Mouse (Mus musculus) forebrain, embryonic 13.5 days (tissue): Measurements from ENCODE around the gene Fbxo33. TPM values are rescaled to one million over a fixed set of nuclear protein-coding genes. Genes with fewer than 3 reads are reported as not detected.
A peak's percentile ranks its signal among the peaks of the same experiment; 100 is the strongest.

Source experiments
- ATAC-seq: fragments of 200-750 bp; cut with Nextera tagmentation; 2 replicates; pipeline ENCODE4 v1.8.0; 2017
- H3K27ac ChIP-seq: fragments of 300-500 bp; sonication (generic); 2 replicates; pipeline ENCODE4 v1.5.1; 2015; ENCODE audit warnings: inconsistent platforms, mild to moderate bottlenecking, moderate library complexity
- H3K27me3 ChIP-seq: fragments of 300-500 bp; sonication (generic); 2 replicates; pipeline ENCODE4 v1.6.1; 2015; ENCODE audit warnings: mild to moderate bottlenecking, inconsistent platforms
- H3K36me3 ChIP-seq: fragments of 300-500 bp; sonication (generic); 2 replicates; pipeline ENCODE4 v1.6.1; 2015; ENCODE audit warnings: mild to moderate bottlenecking, inconsistent platforms; ENCODE audit not compliant: poor library complexity, severe bottlenecking
- H3K4me1 ChIP-seq: fragments of 300-500 bp; sonication (generic); 2 replicates; pipeline ENCODE4 v1.6.1; 2015; ENCODE audit warnings: inconsistent platforms
- H3K4me2 ChIP-seq: fragments of 300-500 bp; sonication (generic); 2 replicates; pipeline ENCODE4 v1.6.1; 2015; ENCODE audit warnings: inconsistent platforms, mild to moderate bottlenecking, moderate library complexity
- H3K4me3 ChIP-seq: fragments of 300-500 bp; sonication (generic); 2 replicates; pipeline ENCODE4 v1.5.1; 2015; ENCODE audit warnings: mild to moderate bottlenecking, inconsistent platforms
- H3K9ac ChIP-seq: fragments of 300-500 bp; sonication (generic); 2 replicates; pipeline ENCODE4 v1.6.1; 2015; ENCODE audit warnings: mild to moderate bottlenecking, inconsistent platforms
- H3K9me3 ChIP-seq: fragments of 300-500 bp; sonication (generic); replicated peaks from 2 replicates; pipeline ENCODE4 v1.6.1; 2016; ENCODE audit warnings: inconsistent platforms
- WGBS: fragments of 180-500 bp; shearing (Covaris S2); methylation state at CpG from one replicate; pipeline ENCODE4 v1.1.7; 2015; 5-methylcytosine and 5-hydroxymethylcytosine counted together
- polyA plus RNA-seq: library from polyadenylated mRNA; unstranded; fragments of >200 nt; fragmentation: Nextera tagmentation; extraction: Ambion mirVana; gene quantifications from 2 replicates; pipeline ENCODE4 v1.2.1, GENCODE M21; 2015

Fbxo33 gene
- polyA plus RNA-seq, 1 experiment from 2014 or later: 7.3 TPM

GRCm38 (mm10) chr12:59218640-59219321 lies 744 bp downstream of the Fbxo33 start:
- peaks cover 32% of the 10 kb centered on the region for H3K4me1 ChIP-seq
- ATAC-seq: peak; percentile 3

GRCm38 (mm10) chr12:59217331-59217730 lies 2.2 kb downstream of the Fbxo33 start:
- Histone ChIP-seq H3K9ac (peak overlapping the region; percentile 91; the same call in 1 of the 2 replicates), H3K4me3 (peak overlapping the region; percentile 92), H3K27me3 (no peaks in the 10 kb centered on the region), H3K9me3 (no peaks in the 10 kb centered on the region), H3K4me1 (peaks cover 32% of the 10 kb centered on the region), H3K36me3 (peaks cover 2% of the 10 kb centered on the region), H3K4me2 (peak overlapping the region; percentile 91), H3K27ac (no peak overlapping the region)
- WGBS: 81% methylated on average over 3 of the region's 3 CpGs
- ATAC-seq: no peak

More at GRCm38 (mm10) chr12:59218640-59219321, 744 bp downstream of the Fbxo33 start:
- under 1% methylated on average over 56 of the region's 69 CpGs for WGBS
- Histone ChIP-seq H3K9ac (peak overlapping the region; percentile 91), H3K27me3 (no peaks in the 10 kb centered on the region), H3K4me2 (peak overlapping the region; percentile 91), H3K9me3 (no peaks in the 10 kb centered on the region), H3K36me3 (no peaks in the 10 kb centered on the region), H3K4me3 (peak overlapping the region; percentile 92), H3K27ac (peak overlapping the region; percentile 94)

GRCm38 (mm10) chr12:59216676-59217266 lies 2.8 kb downstream of the Fbxo33 start:
- WGBS: 85% methylated on average over 6 of the region's 6 CpGs
- Histone ChIP-seq H3K27me3 (no peaks in the 10 kb centered on the region), H3K27ac (no peak overlapping the region), H3K4me2 (peak overlapping the region; percentile 91), H3K36me3 (peaks cover 6% of the 10 kb centered on the region), H3K4me1 (peaks cover 32% of the 10 kb centered on the region), H3K4me3 (no peak overlapping the region), H3K9ac (no peak overlapping the region), H3K9me3 (no peaks in the 10 kb centered on the region)
- ATAC-seq: no peak

- H3K4me2 ChIP-seq: peak overlapping the region; percentile 24
- ATAC-seq: no peak
- H3K9me3 ChIP-seq: no peaks in the 10 kb centered on the region
- H3K27ac ChIP-seq: no peak overlapping the region
- H3K9ac ChIP-seq: no peak overlapping the region
- H3K4me1 ChIP-seq: peaks cover 32% of the 10 kb centered on the region
- H3K4me3 ChIP-seq: no peak overlapping the region
- 94% methylated on average over 4 of the region's 4 CpGs for WGBS
- H3K36me3 ChIP-seq: peaks cover 12% of the 10 kb centered on the region
- H3K27me3 ChIP-seq: no peaks in the 10 kb centered on the region
Observed at GRCm38 (mm10) chr12:59216176-59216575, 3.3 kb downstream of the Fbxo33 start.

GRCm38 (mm10) chr12:59207814-59208213 lies 11.7 kb downstream of the Fbxo33 start:
- H3K27ac ChIP-seq: no peak overlapping the region
- no peak overlapping the region for H3K4me3 ChIP-seq
- H3K27me3 ChIP-seq: no peaks in the 10 kb centered on the region
- H3K36me3 ChIP-seq: peaks cover 43% of the 10 kb centered on the region
- H3K9ac ChIP-seq: no peak overlapping the region
- WGBS: 93% methylated on average over 1 of the region's 1 CpGs
- H3K4me1 ChIP-seq: no peaks in the 10 kb centered on the region
- H3K9me3 ChIP-seq: no peaks in the 10 kb centered on the region
- no peak for ATAC-seq
- H3K4me2 ChIP-seq: no peak overlapping the region

GRCm38 (mm10) chr12:59207000-59207390 lies 12.5 kb downstream of the Fbxo33 start:
- 95% methylated on average over 3 of the region's 3 CpGs for WGBS

GRCm38 (mm10) chr12:59206208-59206999 lies 13.1 kb downstream of the Fbxo33 start:
- 89% methylated on average over 4 of the region's 4 CpGs for whole genome bisulfite sequencing
- H3K4me2 ChIP-seq: no peak overlapping the region
- no peak for ATAC-seq

More at GRCm38 (mm10) chr12:59207000-59207390, 12.5 kb downstream of the Fbxo33 start:
- no peak overlapping the region for H3K4me2 ChIP-seq
- H3K9ac ChIP-seq: no peak overlapping the region
- no peaks in the 10 kb centered on the region for H3K4me1 ChIP-seq
- H3K4me3 ChIP-seq: no peak overlapping the region
- H3K27me3 ChIP-seq: no peaks in the 10 kb centered on the region
- H3K27ac ChIP-seq: no peak overlapping the region
- ATAC-seq: no peak
- no peaks in the 10 kb centered on the region for H3K9me3 ChIP-seq
- peaks cover 44% of the 10 kb centered on the region for H3K36me3 ChIP-seq

GRCm38 (mm10) chr12:59205571-59205970 lies 14.0 kb downstream of the Fbxo33 start:
- H3K4me3 ChIP-seq: no peak overlapping the region
- no peak overlapping the region for H3K9ac ChIP-seq
- no peak for ATAC-seq
- H3K27me3 ChIP-seq: no peaks in the 10 kb centered on the region
- WGBS: 94% methylated on average over 6 of the region's 6 CpGs
- no peaks in the 10 kb centered on the region for H3K9me3 ChIP-seq
- peaks cover 38% of the 10 kb centered on the region for H3K36me3 ChIP-seq
- no peaks in the 10 kb centered on the region for H3K4me1 ChIP-seq
- no peak overlapping the region for H3K4me2 ChIP-seq
- H3K27ac ChIP-seq: no peak overlapping the region

More at GRCm38 (mm10) chr12:59206208-59206999, 13.1 kb downstream of the Fbxo33 start:
- Histone ChIP-seq H3K4me3 (no peak overlapping the region), H3K27ac (no peak overlapping the region), H3K9ac (no peak overlapping the region), H3K9me3 (no peaks in the 10 kb centered on the region), H3K36me3 (peaks cover 40% of the 10 kb centered on the region), H3K4me1 (no peaks in the 10 kb centered on the region), H3K27me3 (no peaks in the 10 kb centered on the region)

- Histone ChIP-seq H3K9me3 (no peaks in the 10 kb centered on the region), H3K9ac (no peak overlapping the region), H3K27ac (no peak overlapping the region), H3K27me3 (no peaks in the 10 kb centered on the region), H3K36me3 (peaks cover 45% of the 10 kb centered on the region), H3K4me3 (no peak overlapping the region), H3K4me1 (no peaks in the 10 kb centered on the region), H3K4me2 (no peak overlapping the region)
- ATAC-seq: no peak
- WGBS: 98% methylated on average over 2 of the region's 2 CpGs
Observed at GRCm38 (mm10) chr12:59199361-59199760, 20.2 kb downstream of the Fbxo33 start.

- no peaks in the 10 kb centered on the region for H3K4me1 ChIP-seq
- H3K27me3 ChIP-seq: no peaks in the 10 kb centered on the region
- no peak for ATAC-seq
- H3K4me2 ChIP-seq: no peak overlapping the region
- peaks cover 40% of the 10 kb centered on the region for H3K36me3 ChIP-seq
- H3K27ac ChIP-seq: no peak overlapping the region
- no peak overlapping the region for H3K9ac ChIP-seq
- no peak overlapping the region for H3K4me3 ChIP-seq
- WGBS: 91% methylated on average over 4 of the region's 4 CpGs
- no peaks in the 10 kb centered on the region for H3K9me3 ChIP-seq
Observed at GRCm38 (mm10) chr12:59198750-59199149, 20.8 kb downstream of the Fbxo33 start.

GRCm38 (mm10) chr12:59195941-59196340 lies 23.6 kb downstream of the Fbxo33 start:
- Histone ChIP-seq H3K36me3 (peaks cover 31% of the 10 kb centered on the region), H3K27ac (no peak overlapping the region), H3K4me1 (no peaks in the 10 kb centered on the region), H3K27me3 (no peaks in the 10 kb centered on the region), H3K4me2 (no peak overlapping the region), H3K9me3 (no peaks in the 10 kb centered on the region), H3K9ac (no peak overlapping the region), H3K4me3 (no peak overlapping the region)
- ATAC-seq: no peak
- 85% methylated on average over 4 of the region's 4 CpGs for WGBS

- H3K4me3 ChIP-seq: no peak overlapping the region
- H3K4me1 ChIP-seq: no peaks in the 10 kb centered on the region
- H3K27me3 ChIP-seq: no peaks in the 10 kb centered on the region
- ATAC-seq: no peak
- H3K4me2 ChIP-seq: no peak overlapping the region
- H3K9me3 ChIP-seq: no peaks in the 10 kb centered on the region
- 90% methylated on average over 4 of the region's 4 CpGs for WGBS
- H3K9ac ChIP-seq: no peak overlapping the region
- H3K27ac ChIP-seq: no peak overlapping the region
- H3K36me3 ChIP-seq: peaks cover 30% of the 10 kb centered on the region
Observed at GRCm38 (mm10) chr12:59195065-59195464, 24.5 kb downstream of the Fbxo33 start.
